Mouse (Mus musculus): ENCODE results near the gene Capn10.

Gene Capn10

DNA sequence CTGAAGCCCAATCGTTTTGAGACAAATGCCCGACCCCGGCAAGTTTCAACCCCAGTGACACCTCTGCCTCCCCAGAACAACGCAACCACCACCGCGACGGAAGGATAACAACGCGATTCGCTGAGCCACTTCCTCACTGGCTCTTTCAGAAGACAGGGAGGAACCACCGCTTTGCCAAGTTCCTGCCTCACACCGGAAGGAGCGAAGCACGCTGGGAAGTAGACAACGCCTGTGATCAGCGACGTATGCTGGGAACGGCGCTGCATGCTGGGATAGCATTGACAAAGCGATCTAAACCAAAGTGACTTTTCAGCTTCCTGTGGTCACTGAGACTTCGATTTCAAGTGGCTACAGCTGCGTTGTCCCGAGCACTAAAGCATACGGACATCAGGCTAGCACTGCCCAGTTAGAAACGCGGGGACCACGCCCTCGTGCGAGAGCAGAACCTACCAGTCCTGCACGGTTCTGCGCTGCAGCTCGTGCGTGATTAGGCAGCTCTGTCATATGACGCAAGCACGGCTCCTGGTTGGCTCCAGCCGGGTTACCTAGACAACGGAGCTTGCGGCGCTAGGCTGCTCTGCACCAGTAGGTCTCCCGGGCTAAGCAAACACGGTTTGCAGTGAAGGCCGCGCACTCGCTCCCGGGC, at the start of gene Capn10:
Gene Capn10 (plus strand): TSS at position 195 of the 646 bp plus-strand sequence.
- peak; percentile 94 for DNase-seq (ENCODE audit: low spot score)

DNA sequence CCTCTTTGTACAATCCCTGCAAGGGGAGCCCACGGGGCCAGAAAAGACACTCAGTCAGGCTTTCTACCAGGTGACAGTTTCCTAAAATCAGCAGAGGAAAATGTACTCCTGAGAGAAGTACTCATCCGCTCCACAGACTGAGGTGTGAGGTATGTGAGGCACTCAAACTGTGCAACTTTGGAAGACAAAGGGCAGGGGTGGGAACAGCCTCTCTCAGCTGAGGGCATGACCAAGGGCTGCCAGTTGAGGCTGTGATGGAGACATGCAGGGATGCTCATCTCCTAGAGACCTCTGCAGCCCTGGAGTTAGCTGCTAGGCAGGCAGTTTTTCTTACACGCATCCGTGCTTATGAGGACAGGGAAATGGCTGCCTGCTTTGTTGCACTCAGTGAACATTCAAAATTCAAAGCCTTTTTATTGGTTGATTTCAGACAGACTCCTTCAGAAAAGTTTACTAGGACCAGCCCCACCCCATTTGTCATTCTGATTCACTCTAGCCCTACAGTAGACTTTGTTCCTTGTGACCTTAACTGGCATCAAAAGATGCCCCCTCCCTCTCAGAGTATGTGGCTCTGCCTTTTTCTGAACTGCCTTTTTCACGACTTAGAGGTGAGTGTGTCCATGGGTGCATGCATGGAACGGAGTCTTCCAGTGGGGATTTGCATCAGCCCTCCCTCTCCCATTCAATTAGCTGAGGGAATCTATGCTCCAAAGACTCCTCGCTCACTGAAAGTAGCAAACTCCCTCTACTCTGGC, 45.1 kb upstream of the Capn10 start:
- no peak for DNase-seq (ENCODE audit: low spot score)

DNA sequence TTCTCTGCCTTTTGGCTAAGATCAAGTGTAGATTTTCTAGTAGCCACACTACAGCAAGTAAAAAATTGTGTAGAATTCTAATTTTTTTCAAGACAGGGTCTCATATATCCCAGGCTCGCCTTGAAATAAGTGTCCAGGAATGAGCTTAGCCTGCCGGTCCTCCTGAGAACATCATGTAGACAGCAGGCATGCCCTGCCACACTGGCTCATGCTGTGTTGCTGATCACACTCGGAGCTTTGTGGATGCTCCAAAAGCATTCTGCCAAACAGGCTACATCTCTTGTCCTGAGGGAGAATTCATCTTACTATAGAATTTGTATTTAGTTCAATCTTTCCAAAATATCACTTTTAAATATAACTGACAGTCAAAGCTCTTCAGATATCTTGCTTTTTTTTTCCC, 41.4 kb upstream of the Capn10 start:
- no peak for DNase-seq (ENCODE audit: low spot score)

DNA sequence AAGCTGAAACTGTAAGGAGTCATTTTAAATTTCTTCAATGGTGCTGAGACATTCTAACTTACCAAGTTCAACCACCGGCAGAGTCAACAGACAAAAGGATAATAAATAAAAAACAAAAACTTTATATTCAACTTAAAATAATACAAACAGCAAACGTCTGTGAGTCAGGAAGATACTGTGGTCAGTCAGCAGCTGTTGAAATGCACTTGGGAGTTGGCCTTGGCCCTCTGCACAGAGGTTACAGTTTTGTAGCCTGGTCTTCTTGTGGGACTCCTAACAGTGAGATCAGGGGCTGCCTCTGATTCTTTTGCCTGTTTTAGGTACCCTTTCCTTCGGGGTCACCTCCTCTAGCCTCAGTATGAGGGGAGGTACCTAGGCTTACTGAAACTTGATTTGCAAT, 40.3 kb upstream of the Capn10 start:
- DNase-seq (ENCODE audit: low spot score), result no peak

DNA sequence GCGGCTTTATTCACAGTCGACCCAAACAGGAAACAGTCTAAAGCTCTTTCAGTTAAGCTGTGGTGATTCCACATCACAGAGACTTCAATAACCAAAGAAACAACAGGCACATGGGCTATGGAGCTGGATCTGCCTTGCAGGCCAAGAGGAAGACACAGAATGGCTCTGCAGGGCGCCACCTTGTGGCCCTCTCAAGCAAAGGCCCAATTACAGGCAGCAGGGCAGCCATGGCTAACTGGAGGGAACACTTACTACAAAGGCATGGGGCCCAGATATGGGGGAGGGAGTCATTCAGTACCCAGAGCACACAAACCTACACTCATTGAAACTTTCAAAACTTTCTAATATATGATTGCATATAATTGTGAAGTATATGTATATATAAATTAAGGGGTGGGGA, 39.1 kb upstream of the Capn10 start:
- DNase-seq (ENCODE audit: low spot score), result peak; percentile 74

DNA sequence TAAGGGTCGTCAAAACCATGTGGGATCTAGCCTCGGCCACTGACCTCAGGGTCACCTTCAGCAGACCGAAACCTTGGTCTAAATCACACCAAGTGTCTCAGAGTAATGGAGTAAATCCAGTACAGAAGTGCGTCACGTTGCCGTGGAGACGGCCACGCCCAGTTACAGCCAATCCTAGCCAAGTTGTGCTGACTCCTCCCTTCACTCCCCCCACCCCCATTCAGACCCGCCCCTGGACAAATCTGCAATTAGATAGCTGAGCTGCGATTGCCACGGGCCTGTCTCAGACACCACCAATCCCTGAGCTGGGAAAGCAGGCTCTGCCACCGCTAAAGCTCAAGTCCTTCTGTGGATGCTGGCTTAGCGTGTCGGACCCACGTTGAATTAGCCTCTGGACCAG, 31.4 kb upstream of the Capn10 start, which contains the start of gene Ankmy1:
Gene Ankmy1 (minus strand): TSS at position 121 of the 400 bp plus-strand sequence.
- DNase-seq (ENCODE audit: low spot score), result no peak

DNA sequence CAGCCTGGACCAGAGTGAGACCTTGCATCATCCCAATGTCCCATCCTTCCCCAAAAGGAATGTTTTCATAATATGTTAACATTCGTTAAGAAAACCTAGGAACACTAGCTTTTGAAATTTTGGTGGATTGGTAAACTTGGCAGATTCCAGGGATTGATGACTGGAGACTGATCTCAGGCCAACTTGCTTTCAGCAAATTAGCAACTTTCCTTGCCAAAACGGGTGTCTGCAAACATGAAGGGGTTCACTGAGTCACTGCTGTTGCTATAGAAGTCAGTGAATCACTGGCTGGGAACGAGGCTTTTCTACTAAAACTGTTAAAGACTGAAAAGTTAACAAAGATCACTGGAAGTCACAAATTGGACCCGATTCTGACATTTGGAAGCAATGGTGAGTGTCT, 30.5 kb upstream of the Capn10 start:
- DNase-seq (ENCODE audit: low spot score), result no peak

DNA sequence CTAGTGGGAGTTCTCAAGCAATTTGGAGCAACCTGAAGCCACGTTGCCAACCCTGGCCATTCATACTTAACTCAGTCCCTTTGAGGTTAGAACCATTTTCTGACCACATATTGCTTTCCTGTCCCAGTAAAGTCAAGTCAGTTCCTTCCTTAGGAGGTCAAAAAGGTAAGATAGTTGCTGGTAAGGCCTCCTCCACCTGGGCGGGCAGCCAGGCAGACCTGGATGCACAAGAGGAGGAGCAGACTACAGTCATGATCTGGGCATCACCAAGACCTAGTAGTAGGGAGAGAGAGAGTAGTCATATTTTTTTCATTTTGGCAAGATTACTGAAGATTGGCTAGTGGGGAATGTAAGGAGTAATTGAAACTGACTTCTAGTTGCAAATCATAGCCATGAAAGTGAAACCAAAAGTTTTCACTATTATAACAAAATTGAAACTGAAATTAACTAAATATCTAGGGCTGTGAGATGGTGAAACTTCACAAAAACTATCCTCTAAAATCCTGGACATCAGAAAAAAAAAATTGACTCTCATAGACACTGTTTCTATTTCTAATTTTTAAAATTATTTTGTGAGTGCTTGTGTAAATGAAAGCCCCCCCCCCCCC, 28.4 kb upstream of the Capn10 start:
- DNase-seq (ENCODE audit: low spot score), result no peak

DNA sequence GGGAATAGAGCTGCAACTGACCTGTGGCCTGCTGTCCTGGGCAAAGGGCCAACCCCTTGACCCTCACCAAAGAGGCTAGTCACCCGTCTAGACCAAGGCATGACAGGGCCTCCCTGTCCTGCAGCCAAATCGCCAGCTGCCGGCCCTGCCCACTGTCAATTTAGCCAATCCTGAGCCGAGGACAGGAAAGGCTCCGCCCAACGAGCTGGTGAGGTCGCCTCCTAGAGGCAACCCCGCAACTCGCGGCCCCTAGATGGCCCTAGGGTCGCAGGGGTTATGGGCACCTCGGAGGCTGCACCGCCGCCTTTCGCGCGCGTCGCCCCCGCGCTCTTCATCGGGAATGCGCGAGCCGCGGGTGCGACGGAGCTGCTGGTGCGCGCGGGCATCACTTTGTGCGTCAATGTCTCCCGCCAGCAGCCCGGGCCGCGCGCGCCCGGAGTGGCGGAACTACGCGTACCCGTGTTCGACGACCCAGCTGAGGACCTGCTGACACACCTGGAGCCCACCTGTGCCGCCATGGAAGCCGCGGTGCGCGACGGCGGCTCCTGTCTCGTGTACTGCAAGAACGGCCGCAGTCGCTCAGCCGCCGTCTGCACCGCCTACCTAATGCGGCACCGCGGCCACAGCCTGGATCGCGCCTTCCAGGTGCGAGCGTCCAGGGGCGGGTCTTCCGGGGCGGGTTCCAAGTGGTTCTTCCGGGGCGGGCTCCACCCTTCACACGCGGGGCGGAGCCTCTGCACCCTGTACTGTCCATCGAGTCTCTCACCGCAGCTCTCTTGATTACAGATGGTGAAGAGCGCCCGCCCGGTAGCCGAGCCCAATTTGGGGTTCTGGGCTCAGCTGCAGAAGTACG, 27.2 kb upstream of the Capn10 start, which contains the start of gene Dusp28:
Gene Dusp28 (plus strand): TSS at position 203 of the 853 bp plus-strand sequence.
- DNase-seq (ENCODE audit: low spot score), result peak; percentile 77

DNA sequence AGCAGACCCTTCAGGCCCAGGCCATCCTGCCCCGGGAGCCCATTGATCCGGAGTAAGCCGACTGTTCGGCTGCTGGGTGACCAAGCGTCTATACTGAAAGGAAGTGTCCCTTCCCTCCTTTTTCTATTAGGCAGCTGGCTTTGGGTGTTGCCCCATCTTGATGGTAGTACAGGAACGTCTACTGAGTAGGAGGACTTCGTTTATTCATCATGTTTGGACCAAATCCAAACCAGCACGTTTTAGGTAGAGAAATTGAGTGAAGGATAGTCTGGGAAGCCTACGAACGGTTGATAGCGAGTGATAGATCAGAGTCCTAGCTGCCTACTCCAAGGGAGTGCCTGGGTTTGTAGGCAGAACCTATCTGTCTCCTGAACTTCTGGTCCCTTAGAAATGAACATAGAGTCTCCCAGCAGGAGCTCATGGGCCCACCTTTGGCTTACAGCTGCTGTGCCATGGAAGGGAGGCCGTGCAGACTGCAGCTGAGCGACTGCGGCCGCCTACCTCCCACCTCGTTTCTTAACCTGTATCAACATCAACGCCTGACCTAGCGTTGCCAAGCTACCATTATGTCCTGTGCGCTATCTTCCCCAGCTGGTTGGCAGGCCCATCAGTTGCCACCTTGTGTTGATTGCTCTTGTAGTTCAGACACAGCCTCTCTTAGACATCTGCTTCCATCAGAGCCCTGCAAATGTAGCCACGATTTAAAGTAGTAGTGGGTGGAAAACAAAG, 26.4 kb upstream of the Capn10 start:
- no peak for DNase-seq (ENCODE audit: low spot score)

DNA sequence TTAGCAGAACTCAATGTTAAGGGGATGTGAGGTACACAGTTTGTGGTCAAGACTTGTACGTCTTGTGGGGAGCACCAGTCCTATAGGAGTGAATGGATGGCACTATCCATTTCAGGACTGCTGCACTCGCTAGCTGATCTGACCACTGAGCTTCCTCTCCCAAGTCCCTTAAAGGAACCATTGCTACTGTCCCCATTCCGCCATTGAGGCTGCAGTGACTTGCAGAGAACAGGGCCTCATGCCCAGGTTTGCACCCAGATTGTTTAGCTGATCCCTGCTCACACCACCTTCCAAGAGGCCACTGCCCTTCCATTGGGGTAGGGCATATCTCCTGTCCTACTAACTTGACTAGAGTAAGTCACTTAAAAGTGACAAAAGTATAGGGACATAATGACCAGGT, 25.5 kb upstream of the Capn10 start:
- no peak for DNase-seq (ENCODE audit: low spot score)

DNA sequence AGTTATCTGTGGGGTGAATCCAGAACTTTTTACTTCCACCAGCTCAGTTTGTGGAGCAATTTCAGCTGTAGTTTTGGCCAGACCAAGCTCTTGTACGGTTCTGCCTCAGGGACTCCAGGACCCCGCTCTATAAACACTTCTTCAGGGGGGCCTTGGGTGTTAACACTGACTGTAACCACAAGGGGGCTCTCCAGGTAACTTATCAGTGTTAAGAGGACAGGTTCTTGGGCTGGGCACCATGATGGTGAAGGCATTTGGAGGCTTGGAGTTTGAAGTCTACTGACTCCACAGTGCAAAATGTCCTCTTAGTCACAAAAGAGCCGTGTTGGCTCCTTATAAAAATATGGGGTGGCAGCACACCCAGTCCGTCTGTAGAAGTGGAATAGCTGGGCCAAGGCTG, 25.1 kb upstream of the Capn10 start:
- no peak for DNase-seq (ENCODE audit: low spot score)

DNA sequence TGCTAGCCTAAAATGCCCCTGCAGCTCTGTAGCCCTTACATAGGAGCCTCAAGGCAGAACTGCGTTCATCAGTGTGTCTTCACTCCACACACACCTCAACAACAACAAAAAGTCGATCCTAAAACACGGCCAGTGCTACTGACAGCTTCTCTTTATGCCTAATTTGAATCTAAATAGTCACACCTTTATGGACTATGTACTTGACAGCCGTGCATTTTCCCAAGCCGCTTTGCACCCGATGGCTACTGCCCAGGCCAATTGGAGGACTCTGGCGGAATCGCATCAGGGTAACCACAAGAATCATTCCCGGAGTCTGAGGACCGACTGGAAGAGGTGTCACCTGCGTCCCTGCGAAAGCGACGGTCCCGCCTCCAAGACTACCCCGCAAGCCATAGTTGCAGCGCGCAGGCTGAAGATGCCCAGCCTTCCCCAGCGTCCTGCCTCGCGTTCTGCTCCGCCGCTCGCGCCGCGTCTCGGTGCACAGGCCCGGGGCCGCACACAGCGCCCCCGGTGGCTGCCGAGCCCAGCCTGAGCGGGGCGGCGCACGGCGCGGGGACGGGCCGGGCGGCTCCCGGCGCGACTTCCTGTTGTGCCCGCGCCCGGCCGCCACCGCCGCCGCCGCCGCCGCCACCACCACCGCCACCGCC, 23.8 kb upstream of the Capn10 start, which contains the start of gene Rnpepl1:
Gene Rnpepl1 (plus strand): TSS at position 545 of the 647 bp plus-strand sequence.
- DNase-seq (ENCODE audit: low spot score), result peak; percentile 61

DNA sequence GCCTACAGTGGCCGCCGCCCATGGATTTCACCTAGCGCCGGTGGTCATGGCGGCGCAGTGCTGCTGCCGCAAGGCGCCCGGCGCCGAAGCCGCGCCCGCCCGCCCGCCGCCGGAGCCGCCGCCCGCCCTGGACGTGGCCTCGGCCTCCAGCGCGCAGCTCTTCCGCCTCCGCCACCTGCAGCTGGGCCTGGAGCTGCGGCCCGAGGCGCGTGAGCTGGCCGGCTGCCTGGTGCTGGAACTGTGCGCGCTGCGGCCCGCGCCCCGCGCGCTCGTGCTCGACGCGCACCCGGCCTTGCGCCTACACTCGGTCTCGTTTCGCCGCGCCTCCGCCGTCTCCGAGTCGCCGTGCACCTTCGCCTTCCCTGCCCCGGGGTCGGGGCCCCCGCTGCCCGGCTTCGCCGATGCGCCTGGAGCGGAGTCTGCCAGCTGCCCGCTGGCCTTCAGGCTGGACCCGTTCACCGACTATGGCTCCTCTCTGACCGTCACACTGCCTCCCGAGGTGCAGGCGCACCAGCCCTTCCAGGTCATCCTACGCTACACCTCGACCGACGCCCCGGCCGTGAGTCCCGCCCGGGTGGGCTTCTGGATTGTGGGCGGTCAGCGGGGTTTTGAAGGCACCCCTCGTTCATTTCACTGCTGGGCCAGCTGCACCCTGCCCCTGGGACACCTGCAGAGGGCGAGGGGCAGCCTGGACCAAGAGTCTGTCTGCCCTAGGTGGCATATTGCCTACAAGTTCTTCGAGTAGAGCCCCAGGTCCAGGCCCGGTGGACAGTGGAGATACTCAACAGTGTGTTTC, 23.1 kb upstream of the Capn10 start:
- no peak for DNase-seq (ENCODE audit: low spot score)

DNA sequence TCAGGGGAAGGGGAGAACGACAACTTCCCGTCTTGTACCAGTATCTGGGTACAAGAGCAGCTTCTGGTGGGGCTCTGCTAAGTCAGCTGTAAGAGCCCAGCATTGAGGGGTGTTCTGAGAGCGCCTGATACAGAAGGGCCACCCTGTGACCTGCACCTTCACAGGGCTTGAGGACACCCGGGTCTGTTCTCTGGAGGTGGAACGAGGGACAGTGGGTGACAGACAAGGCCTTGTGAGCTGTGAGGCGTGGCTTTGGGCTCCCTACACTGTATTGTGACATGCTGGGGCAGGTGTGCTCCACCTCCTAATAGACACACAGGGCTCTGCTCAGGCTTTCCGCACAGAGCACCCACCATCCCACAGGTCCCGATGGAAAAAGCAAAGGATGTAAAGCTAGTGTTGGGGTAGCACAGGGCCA, 22.4 kb upstream of the Capn10 start:
- DNase-seq (ENCODE audit: low spot score), result no peak

DNA sequence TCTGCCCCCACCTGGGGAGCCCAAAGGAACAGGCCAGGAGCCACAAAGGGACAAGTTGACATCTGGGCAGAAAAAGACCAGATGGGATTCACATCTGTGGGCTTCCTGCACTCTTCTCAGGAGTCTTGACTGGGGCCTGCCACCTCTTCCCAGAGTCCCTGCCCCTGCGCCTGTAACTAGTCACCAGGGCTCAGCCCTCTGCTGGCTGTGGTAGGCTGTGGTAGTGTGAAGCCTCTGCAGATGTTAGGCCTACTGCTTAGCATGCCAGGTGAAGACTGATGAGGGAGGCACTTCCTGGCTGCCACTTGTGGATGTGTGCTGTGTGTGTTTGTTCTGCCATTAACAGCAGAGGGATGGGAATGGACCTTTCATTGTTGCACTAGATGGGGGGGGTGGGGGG, 21.9 kb upstream of the Capn10 start:
- DNase-seq (ENCODE audit: low spot score), result no peak

DNA sequence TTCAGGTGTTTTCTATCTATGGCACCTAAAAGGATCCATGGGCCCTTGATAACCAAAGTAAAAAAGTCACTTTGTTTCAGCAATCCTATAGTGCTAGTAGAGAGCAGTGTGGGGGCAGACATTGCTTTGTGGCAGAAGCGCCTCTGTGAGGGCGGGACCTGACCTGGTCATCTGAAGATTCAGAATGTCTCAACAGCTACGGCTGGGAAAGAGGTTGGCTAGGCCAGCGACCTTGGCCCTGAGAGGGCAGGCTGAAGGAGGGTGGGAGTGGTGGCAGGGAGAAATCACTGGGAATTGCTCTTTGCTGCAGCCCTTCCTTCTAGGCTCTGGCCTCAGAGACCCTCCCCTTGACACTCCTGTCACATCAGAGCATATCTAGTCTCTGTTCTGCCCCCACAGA, 19.9 kb upstream of the Capn10 start:
- DNase-seq (ENCODE audit: low spot score), result no peak

DNA sequence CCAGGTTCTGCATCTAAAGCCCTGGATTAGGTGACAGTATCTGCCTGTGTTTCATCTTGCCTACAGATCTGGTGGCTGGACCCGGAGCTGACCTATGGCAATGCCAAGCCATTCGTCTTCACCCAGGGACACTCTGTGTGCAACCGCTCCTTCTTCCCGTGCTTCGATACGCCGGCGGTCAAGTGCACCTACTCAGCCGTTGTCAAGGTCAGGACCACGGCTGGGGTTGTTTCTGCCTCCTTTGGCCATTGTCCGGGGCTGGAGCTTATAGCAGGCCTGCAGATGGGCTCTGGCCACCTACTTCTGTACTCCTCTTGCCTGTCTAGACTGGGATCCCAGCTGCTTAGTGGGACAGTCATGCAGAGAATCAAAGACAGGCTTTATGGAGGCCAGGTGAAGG, 19.2 kb upstream of the Capn10 start:
- no peak for DNase-seq (ENCODE audit: low spot score)

DNA sequence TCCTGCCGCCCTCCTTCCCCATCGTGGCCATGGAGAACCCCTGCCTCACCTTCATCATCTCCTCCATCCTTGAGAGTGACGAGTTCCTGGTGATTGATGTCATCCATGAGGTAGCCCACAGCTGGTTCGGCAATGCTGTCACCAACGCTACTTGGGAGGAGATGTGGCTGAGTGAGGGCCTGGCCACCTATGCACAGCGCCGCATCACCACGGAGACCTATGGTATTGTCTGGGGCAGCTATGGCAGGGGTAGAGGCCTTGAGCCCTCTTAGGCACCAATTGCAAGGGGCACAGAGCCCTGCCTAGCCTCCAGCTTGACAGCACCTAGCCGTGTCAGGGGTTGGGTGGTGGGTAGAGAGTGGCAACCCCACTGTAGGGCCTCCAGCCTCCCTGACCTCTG, 17.5 kb upstream of the Capn10 start:
- no peak for DNase-seq (ENCODE audit: low spot score)

DNA sequence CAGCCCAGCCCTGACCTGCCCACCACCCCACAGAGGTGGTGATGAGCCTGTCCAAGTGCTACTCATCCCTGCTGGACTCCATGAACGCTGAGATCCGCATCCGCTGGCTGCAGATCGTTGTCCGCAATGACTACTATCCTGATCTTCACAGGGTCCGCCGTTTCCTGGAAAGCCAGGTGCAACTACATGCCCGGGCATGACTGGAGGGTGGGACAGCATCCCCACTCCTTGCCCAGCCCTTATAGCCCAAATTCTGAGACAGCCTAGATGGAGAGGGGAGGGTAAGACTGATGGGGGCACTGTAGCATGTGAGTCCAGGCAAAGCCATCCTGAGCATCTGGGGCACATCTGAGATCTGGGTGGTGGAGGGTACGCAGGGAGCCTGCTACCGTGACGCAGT, 15.0 kb upstream of the Capn10 start:
- no peak for DNase-seq (ENCODE audit: low spot score)
